Mouse (Mus musculus) heart, postnatal 0 days (tissue): ENCODE data around the gene Zfp319. TPM values are rescaled to one million over a fixed set of nuclear protein-coding genes. Genes with fewer than 3 reads are reported as not detected.

ENCODE experiments used
- ATAC-seq: fragments of 200-750 bp; cut with Nextera tagmentation; 2 replicates; pipeline ENCODE4 v1.8.0; 2017; ENCODE audit warnings: low read depth, moderate number of reproducible peaks, moderate library complexity; ENCODE audit not compliant: insufficient read depth
- DNase-seq: peaks from one replicate; pipeline ENCODE4 v3.0.0-alpha.2; 2016; ENCODE audit warnings: low spot score
- H3K27ac ChIP-seq: fragments of 300-500 bp; sonication (generic); 2 replicates; pipeline ENCODE4 v1.5.1; 2014; ENCODE audit warnings: low read depth, mild to moderate bottlenecking
- H3K27me3 ChIP-seq: fragments of 300-500 bp; sonication (generic); 2 replicates; pipeline ENCODE4 v1.6.1; 2014; ENCODE audit warnings: low read length, mixed read lengths; ENCODE audit not compliant: control insufficient read depth, insufficient read depth
- H3K36me3 ChIP-seq: fragments of 300-500 bp; sonication (generic); replicated peaks from 2 replicates; pipeline ENCODE4 v1.6.1; 2014; ENCODE audit warnings: low read length, mixed read lengths; ENCODE audit not compliant: control insufficient read depth, insufficient read depth
- H3K4me1 ChIP-seq: fragments of 300-500 bp; sonication (generic); 2 replicates; pipeline ENCODE4 v1.6.1; 2014; ENCODE audit warnings: antibody characterized with exemption; ENCODE audit not compliant: control insufficient read depth, insufficient read depth
- H3K4me2 ChIP-seq: fragments of 300-500 bp; sonication (generic); 2 replicates; pipeline ENCODE4 v1.6.1; 2014; ENCODE audit warnings: low read depth, mild to moderate bottlenecking, low read length, moderate library complexity
- H3K4me3 ChIP-seq: fragments of 300-500 bp; sonication (generic); 2 replicates; pipeline ENCODE4 v1.5.1; 2014; ENCODE audit warnings: low read depth, low read length
- H3K9ac ChIP-seq: fragments of 300-500 bp; sonication (generic); replicated peaks from 2 replicates; pipeline ENCODE4 v1.6.1; 2014; ENCODE audit warnings: low read depth, low read length, mixed read lengths
- H3K9me3 ChIP-seq: fragments of 300-500 bp; sonication (generic); replicated peaks from 2 replicates; pipeline ENCODE4 v1.6.1; 2016; ENCODE audit warnings: low read length; ENCODE audit not compliant: control insufficient read depth
- CTCF ChIP-seq: IDR thresholded peaks from 2 replicates; pipeline ENCODE4 v1.5.1; 2016; ENCODE audit warnings: antibody characterized with exemption, control low read depth, low read depth
- EP300 ChIP-seq: IDR thresholded peaks from 2 replicates; pipeline ENCODE4 v1.6.1; 2016; ENCODE audit warnings: antibody characterized with exemption, low read depth
- WGBS: fragments of 180-500 bp; shearing (Covaris S2); extraction: QIAGEN DNeasy Blood & Tissue Kit; methylation state at CpG from one replicate; pipeline ENCODE4 v1.1.7; 2014; 5-methylcytosine and 5-hydroxymethylcytosine counted together
- polyA plus RNA-seq: library from polyadenylated mRNA; unstranded; fragments of >200 nt; fragmentation: Nextera tagmentation; extraction: Ambion mirVana; gene quantifications from 2 replicates; pipeline ENCODE4 v1.2.1, GENCODE M21; 2015
- total RNA-seq: library from RNA; depleted of rRNA; stranded (reverse); fragments of >200 nt; gene quantifications from 2 replicates; pipeline ENCODE4 v1.2.3, GENCODE M21; 2014; ENCODE audit warnings: low replicate concordance

The Zfp319 gene
- total and polyA plus RNA-seq, 2 experiments from 2014 or later = 3.6 to 7.8 TPM

DNA sequence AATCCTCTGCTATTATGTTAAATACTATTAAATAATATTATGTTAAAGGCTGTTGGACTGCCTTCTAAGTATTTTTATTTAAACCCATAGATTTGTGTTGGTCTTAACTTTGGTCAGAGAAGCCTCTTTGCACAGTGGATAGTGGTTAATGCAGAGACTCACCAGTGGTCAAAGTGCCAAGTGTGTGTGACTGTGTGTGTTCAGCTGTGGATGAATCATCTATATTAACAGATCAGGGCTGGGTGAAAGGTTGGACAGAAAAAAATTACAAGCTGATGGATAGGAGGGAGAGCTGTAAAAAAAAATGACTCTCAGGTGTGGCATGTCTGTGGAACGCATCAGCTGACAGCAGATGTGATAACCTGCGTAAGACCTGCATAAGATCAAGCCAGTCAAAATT, 32.1 kb upstream of the Zfp319 start:
- no peak overlapping the region for H3K4me3 ChIP-seq
- ATAC-seq = no peak
- no peak overlapping the region for H3K9ac ChIP-seq
- H3K4me1 ChIP-seq = peaks cover 61% of the 10 kb centered on the region
- H3K4me2 ChIP-seq = no peak overlapping the region
- no peak for TF ChIP-seq EP300
- TF ChIP-seq CTCF = no peak
- WGBS = 90% methylated on average over 2 of the region's 2 CpGs
- DNase-seq = no peak
- H3K27me3 ChIP-seq = no peaks in the 10 kb centered on the region
- H3K36me3 ChIP-seq = peaks cover 22% of the 10 kb centered on the region
- H3K9me3 ChIP-seq = no peaks in the 10 kb centered on the region
- no peak overlapping the region for H3K27ac ChIP-seq

DNA sequence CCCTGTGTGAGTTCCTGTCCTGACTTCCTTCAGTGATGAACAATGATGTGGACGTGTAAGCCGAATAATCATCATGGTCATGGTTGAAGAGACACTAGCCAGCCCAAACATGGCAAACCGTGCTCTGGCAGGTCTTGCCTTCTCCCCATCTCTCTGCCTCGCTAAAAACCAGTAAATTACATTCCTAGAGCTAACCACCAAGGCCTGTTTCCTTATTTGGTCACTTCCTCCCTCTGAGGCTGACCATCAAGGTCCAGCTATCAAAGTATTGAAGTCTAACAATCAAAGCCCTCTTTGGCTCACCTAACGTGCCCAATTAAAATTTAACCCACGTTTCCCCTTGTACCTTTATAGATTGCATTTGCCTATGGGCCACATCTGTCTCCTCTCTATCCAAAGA, 30.5 kb upstream of the Zfp319 start:
- WGBS = 46% methylated on average over 6 of the region's 6 CpGs
- peaks cover 75% of the 10 kb centered on the region for H3K4me1 ChIP-seq
- ATAC-seq = no peak

DNA sequence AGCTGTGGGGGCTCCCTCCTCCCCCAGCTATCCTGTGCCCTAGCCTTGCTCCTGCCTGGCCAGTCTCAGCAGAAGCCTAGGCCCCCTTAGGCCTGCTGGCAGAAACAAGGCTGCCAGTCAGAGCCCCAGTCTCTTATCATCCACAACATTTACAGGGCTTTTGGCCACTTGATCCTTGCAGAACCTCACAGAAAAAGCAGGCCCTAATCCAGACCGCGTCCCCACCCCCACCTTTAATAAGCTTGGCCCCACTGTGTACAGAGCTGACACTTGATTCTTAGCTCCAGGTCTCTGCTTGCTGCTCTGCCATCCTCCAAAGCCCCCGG, 29.2 kb upstream of the Zfp319 start:
- H3K4me3 ChIP-seq = no peak overlapping the region
- H3K9ac ChIP-seq = peak overlapping the region; percentile 23
- H3K9me3 ChIP-seq = no peaks in the 10 kb centered on the region
- H3K4me1 ChIP-seq = peaks cover 80% of the 10 kb centered on the region
- ATAC-seq = no peak
- peak overlapping the region; percentile 77 for H3K27ac ChIP-seq
- WGBS = 21% methylated on average over 3 of the region's 3 CpGs
- H3K36me3 ChIP-seq = peaks cover 1% of the 10 kb centered on the region; the same call in 1 of the 2 replicates
- H3K27me3 ChIP-seq = no peaks in the 10 kb centered on the region
- TF ChIP-seq EP300 (no peak), CTCF (no peak)
- H3K4me2 ChIP-seq = no peak overlapping the region; the same call in 1 of the 2 replicates
- no peak for DNase-seq

More for the DNA sequence above, 30.5 kb upstream of the Zfp319 start:
- Histone ChIP-seq H3K9ac (no peak overlapping the region), H3K36me3 (peaks cover 8% of the 10 kb centered on the region), H3K4me2 (no peak overlapping the region), H3K4me3 (no peak overlapping the region), H3K27me3 (no peaks in the 10 kb centered on the region), H3K9me3 (no peaks in the 10 kb centered on the region), H3K27ac (no peak overlapping the region)
- DNase-seq = no peak
- TF ChIP-seq EP300 = no peak
- no peak for TF ChIP-seq CTCF

DNA sequence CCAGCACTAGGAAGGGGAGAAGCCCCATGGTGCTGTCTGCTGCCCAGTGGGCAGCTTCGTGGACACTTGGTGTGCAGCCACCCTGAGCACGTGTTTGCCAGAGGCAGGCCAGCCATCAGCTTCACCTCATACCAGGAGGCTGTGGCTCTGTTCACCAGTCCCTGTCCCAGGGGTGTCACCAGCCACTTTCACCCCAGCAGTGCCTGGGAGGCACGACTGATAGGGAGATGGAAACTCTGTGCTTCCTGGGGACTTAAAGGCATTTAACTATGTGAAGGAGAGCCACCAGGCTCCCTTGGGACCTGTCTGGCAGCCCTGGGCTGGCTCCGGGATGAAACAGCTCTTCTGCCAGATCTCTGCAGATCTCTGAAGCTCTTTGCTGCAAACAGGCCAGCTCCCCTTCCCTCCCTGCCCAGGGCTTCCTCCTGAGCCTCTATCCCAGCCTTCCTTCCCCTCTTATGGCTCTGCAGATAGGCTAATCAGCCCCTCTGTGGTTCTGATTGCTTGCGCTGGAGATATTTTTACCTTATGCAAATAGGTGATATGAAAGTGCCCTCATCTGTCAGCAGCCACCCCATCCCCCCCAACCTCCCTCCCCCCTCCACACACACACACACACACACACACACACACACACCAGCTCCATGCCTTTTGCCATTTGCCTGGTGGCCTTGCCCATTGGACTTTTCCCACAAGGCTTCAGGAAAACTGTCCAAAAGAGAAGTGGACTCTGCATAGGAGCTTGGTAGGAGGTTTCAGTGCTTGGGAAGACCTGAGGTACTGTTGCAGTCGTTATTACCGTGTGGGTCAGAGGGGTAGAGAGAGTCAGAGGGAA, 28.6 kb upstream of the Zfp319 start:
- WGBS = 10% methylated on average over 7 of the region's 7 CpGs
- Histone ChIP-seq H3K36me3 (no peaks in the 10 kb centered on the region; the same call in 1 of the 2 replicates), H3K9ac (peak overlapping the region; percentile 23), H3K9me3 (no peaks in the 10 kb centered on the region), H3K4me1 (peaks cover 80% of the 10 kb centered on the region), H3K4me2 (peak overlapping the region; percentile 37), H3K27me3 (no peaks in the 10 kb centered on the region), H3K27ac (peak overlapping the region; percentile 77), H3K4me3 (no peak overlapping the region)
- TF ChIP-seq CTCF = no peak
- no peak for TF ChIP-seq EP300
- ATAC-seq (peak; percentile 39), DNase-seq (no peak)

DNA sequence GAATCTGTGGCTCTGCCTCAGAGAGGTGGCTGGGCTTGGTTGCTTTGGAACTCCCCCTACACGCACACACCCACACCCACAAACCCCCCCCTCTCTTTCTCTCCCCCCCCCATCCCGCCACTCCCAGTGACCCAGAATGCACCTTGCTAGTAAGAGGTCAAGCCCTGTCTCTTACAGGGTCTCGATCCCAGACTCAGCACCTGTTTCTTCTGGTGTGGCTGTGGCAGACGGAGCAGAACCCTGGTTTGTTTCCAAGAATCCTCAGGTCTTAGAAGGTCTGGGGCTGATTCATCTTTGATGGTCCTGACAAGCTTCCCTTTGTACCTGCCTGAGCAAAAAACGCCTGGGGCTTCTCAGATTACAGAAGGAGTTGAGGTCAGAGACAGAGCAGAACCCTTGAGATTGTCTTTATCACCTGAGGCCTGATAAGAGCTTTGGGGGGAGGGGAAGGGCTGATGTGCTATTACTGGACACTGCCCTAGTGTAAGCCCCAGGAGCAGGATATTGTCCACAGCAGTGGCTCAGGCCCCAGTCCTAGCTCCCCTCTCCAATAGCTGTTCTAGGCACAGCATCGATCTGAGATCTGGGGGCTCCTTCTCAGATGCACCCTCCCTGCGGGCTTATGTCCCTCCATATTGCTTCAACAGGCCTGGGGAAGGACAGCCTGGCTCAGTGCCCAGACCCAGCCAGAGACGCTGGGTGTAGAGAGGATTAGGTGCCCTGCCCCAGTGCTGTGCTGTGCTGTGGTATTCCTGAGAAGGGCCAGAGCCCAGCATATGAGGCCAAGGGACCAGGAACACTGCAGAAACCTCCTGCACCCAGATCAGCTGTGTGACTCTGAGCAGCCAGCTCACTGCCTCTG, 27.0 kb upstream of the Zfp319 start:
- H3K4me3 ChIP-seq = no peak overlapping the region
- no peak for ATAC-seq
- TF ChIP-seq CTCF (no peak), EP300 (0 out of 2 replicates have a peak, but pooled peaks have one; percentile 27)
- H3K9me3 ChIP-seq = no peaks in the 10 kb centered on the region
- peak overlapping the region; percentile 77 for H3K27ac ChIP-seq
- peak overlapping the region; percentile 37 for H3K4me2 ChIP-seq
- WGBS = 13% methylated on average over 8 of the region's 8 CpGs
- peaks cover 91% of the 10 kb centered on the region for H3K4me1 ChIP-seq
- no peaks in the 10 kb centered on the region; the same call in 1 of the 2 replicates for H3K36me3 ChIP-seq
- peak overlapping the region; percentile 40; the same call in 1 of the 2 replicates for H3K9ac ChIP-seq
- H3K27me3 ChIP-seq = no peaks in the 10 kb centered on the region
- no peak for DNase-seq
